Mouse (Mus musculus) thymus, adult 18-20 months (tissue): ENCODE data around the gene Carhsp1.

Experiments
- DNase-seq, 2 experiments: peaks; one replicate each; pipeline ENCODE4 v3.0.0; 2022; ENCODE audit warnings: mixed read lengths in 2 of 2

Carhsp1 gene

DNA sequence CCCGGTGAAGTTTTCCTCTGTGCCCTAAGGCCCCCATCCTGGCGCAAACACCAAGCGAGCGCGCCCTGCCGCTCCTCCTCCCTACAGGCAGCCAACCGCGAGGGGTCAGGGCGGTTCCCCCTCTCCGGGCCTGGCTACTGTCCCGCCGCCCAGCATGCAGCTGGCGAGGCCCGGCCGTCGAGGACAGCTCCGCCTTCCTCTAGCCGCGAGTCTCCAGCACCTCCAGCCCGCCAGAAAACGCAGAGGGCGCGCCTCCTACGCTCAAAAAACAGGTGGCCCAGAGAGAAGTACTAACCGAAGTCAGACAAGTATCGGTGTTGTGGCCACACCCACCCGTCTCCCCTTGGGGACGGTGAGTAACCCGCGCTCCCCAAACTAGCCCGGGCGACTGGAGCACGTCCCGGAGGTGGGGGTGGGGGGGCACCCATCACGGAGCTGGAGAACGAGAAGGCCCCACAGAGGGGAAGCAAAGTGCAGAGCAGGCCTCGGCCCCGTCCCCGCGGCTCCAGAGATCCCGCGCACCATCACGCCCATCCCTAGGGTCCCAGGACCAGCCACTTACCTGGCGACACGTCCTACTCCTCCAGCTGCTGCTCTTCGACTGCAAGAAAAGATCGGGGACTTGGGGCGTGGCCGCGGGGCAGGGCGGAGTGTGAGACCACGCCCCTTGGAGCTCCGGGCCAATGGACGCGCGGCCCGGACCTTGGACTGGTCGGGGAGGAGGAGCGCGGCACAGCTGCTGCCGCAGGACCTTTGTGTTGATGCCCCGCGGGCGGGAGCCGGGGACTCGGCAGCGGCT lies at the start of gene Carhsp1:
Gene Carhsp1 (minus strand): TSS at position 605 of the 799 bp plus-strand sequence.
- peak; percentile 94 to 95 for DNase-seq

- DNase-seq: no peak
Measured at GRCm38 (mm10) chr16:8720447-8720846, 48.5 kb upstream of the Carhsp1 start.

DNA sequence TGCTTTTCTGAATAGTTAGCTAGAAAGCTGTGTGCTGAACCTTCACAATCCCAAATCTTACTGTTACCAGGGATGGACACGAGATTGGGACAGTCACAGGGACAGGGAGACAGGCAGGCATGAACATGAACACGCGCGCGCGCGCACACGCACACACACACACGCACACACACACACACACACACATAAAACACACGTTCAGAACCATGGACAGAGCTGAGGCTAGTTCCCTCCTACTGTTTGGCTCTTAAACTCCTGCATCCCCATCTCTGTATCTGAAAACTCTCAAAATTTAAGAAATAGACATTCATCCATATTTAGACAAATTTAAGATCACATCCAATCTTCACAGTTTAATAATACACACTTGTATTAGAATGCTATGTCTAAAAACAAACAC lies 45.8 kb upstream of the Carhsp1 start:
- no peak for DNase-seq

DNA sequence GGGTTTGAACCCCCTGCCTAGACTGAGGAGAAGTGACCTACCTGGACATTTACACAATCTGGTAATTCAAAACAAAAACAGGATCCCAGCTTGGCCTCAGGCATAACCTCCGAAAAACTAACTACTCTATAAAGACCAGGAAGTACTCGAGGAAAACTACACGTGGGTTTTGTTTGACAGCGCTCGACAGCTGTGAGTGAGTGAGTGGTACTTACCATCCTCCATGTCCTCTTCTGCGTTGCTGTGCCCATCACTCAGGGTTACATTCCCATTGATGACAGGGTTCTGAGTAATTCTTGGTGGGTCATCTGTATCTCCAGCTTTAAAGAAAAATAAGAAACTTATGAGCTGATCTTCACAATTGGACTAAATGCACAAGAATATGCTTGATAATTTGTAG lies 44.3 kb upstream of the Carhsp1 start:
- no peak for DNase-seq

- DNase-seq: no peak
Measured at GRCm38 (mm10) chr16:8715513-8716080, 43.6 kb upstream of the Carhsp1 start.

DNA sequence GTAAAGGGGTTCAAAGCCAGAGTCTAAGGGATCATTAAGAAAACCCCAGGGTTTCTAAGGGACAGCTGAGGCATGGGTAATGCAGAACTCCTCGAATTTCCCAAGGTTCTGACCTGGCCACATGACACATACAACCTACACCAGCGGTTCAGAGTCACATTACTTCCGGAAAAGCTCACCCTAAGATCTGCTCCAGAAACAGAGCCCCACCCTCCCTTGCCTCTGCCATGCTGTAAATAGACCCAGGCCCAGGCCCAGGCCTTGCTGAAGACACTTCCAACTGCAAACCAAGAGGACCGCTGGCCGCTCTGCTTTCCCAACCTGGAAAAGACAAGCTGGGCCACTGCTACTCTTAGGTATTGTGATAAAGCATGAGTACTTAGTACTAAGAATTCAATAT lies 42.9 kb upstream of the Carhsp1 start:
- DNase-seq: no peak

DNA sequence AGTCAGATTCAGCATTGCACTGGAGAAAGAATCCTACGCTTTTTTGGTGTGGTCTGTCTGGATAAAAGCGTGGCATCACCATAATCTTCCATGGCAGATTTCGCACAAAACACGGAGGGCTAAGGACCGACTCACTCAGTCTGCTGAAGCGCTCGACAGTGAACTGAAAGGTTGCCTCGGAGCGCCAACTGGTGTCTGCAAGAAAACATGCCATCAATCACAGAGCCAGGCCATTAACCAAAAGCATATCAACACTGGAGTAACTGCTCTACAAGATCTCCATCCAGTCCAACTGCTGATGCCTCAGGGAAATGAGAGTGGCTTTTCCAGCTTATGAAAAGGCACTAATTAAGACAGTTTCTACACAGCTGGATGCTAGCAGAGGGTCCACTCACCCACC lies 40.0 kb upstream of the Carhsp1 start:
- no peak for DNase-seq

GRCm38 (mm10) chr16:8700586-8700985 lies 28.6 kb upstream of the Carhsp1 start:
- no peak for DNase-seq

DNA sequence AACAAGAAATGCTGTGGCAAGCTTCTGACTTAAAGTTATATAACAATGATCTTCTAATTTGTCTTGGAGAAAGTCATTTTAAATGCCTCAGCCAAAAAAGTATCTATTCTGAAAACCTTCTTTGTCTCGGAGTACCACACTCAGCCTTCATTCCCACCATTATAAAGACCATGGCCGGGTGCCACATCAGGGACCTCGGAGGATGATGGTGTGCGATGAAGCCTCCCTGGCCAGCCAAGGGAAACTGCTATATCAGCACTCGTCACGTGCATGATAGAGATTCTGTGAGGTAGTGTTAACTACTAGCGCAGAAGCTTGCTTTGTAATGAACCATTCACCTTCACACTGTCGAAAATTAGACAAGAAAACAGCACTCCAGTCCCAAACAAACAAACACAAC lies 27.6 kb upstream of the Carhsp1 start:
- no peak for DNase-seq

GRCm38 (mm10) chr16:8691206-8691605 lies 19.3 kb upstream of the Carhsp1 start:
- DNase-seq: no peak

DNA sequence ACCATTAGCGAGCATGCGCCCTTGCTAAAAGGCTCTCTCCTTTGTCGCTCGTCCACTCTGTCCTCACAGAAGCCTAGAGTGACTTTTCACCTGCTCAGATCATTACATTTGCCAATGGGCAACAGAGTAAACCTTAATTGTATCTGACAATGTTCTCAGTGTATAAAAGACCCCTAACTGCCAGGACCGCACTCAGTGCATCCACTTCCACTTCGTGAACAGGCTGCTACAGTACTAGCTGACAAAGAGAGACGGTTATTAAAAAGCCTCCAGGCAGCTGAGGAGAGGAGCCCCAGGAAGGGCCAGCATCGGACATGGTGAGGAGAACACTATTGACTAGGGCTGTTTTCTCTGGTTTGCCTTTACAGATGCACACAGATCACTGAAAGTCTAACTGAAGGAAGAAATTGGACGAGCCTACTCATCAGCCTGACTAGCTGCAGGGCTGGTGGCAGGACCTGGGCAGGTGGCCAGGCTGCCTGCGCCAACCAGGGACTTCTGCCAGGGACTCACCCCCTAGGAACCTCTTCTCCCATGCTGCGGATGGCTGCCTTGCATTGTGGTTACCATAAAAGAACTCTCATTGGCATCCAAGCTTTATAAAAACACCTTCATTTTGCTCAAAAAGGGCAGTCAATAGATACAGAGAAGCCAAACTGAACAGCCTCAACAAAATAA lies 18.2 kb upstream of the Carhsp1 start:
- DNase-seq: no peak

DNA sequence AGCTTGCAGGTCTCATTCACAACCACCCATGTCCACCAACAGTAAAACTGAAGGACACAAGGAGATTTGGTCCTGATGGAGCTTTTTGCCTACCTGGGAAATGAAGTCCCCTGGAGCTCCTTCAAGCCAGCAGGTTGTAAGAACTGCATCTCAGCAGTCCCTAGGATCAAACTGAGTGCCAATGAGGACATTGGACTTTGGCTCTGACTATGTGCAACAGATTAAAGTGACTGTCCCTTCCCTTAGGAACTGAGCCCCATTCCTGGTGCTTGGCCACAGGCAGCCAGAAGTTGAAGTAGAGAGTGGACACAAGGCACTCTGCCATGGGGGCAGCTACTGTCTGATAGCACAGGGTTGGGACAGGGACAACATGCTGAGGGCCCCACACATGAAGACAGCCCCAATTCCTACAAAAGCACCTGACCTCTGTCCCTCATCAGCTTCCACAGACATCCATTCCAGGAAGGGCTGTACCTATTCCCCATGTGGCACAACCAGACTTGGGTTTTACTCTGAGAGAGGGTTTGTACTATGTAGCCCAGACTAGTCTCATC lies 15.7 kb upstream of the Carhsp1 start:
- no peak for DNase-seq

- DNase-seq: no peak
Measured at GRCm38 (mm10) chr16:8686871-8687535, 15.0 kb upstream of the Carhsp1 start.

- peak in 1 of 2 experiments; percentile 41 for DNase-seq
Measured at GRCm38 (mm10) chr16:8686121-8686870, 14.3 kb upstream of the Carhsp1 start.

DNA sequence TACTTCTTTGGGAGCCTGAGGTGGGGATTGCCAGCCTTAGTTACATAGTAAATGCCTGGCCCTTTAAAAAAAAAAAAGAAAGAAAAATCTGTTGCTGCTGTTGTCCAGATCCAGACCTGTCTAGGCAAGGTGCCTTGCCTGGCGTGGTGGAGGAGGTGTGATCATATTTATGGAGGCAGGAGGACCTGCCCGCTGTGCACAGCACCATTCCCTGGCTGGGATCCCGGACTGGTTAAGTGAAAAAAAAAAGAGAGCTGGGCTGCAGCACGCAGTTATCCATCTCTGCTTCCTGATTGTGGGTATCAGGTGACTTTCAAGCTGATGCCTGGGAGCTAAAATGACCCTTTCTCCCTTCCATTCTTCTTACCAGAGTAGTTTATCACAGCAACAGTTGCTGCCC lies 13.1 kb upstream of the Carhsp1 start:
- no peak for DNase-seq

DNA sequence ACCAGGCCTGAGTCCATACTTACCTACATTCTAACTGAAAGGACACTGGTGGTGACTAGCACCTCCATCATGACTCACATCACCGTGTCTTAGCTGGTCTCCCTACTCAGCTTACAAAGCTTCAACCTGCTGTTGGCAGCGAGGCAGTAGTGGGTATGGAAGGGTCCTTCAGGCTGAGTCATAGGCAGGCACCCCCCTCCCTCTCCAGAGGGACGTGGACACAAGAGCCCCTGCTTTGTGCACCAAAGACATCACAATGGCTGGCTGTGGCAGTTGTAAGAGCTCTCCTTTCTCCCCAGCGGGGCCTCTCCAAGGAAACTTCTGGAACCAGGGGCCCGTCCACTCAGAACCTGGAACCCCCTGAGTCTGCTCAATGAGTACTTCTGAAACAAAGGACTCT lies 8.5 kb upstream of the Carhsp1 start, which contains the start of gene Gm5767:
Gene Gm5767 (plus strand): TSS at position 301 of the 400 bp plus-strand sequence.
- no peak for DNase-seq

- no peak for DNase-seq
Measured at GRCm38 (mm10) chr16:8679780-8680179, 7.8 kb upstream of the Carhsp1 start.

DNA sequence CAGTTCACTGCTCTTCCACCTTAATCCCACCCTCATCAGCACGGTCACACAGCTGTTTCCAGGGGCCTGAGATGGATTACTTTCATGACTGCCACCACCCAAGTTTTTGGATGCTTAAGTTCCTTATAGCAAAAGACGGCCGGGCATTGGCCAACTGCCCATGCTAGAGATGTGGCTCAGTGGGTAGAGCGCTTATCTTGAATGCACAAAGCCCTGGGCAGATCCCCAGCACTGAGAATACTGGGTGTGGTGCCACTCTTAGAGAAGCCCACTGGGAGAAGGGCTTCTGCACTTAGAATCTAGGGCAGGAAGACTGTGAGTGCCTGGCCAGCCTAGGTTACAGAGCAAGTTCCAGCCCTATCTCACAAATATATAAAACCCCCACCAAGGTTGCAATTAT lies 6.7 kb upstream of the Carhsp1 start:
- no peak for DNase-seq

- no peak for DNase-seq
Measured at GRCm38 (mm10) chr16:8678035-8678434, 6.1 kb upstream of the Carhsp1 start.

GRCm38 (mm10) chr16:8676800-8677199 lies 4.8 kb upstream of the Carhsp1 start:
- DNase-seq: no peak

DNA sequence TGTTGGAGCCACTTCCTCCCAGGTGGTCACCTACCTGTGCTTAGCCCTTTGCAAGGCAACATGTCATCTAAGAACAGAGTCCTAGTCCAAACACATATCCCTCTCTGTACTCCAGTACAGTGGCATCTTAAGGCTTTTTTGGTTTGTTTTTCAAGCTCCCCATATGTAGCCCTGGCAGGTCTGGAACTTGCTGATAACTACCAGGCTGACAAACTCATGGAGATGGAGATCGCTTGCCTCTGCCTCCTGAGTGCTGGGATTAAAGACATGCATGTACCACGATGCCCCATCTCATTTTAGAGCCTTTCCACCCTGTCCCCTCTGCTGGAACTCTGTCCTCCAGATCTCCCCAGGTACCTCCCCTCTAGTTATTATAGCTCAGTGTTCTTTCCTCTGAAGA lies 4.3 kb upstream of the Carhsp1 start:
- no peak for DNase-seq

- DNase-seq: no peak
Measured at GRCm38 (mm10) chr16:8675559-8675958, 3.6 kb upstream of the Carhsp1 start.
